Mouse (Mus musculus) layer of hippocampus, adult 9-10 months (tissue): ENCODE data around the gene Dync2li1.
A peak's percentile ranks its signal among the peaks of the same experiment; 100 is the strongest.

Source experiments
- DNase-seq: peaks from one replicate; pipeline ENCODE4 v3.0.0; 2022; ENCODE audit warnings: low spot score

Dync2li1 gene

DNA sequence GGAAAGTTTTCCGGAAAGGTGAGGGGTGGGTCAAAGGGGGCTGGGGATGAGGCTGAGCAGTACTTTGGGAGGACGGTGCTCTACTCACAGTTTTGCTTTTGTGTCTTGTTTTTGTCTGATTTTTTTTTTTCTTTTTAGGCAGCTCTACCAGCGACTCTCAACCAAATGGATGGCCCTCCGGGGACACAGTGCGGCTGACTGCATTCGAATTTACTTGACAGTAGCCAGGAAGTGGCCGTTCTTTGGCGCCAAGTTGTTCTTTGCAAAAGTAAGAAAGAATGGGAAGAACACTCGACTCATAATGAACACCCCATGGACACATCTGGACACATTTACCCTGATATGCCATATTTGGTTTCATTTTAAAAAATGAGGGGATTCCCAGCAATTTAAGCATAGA is 14.8 kb upstream of the Dync2li1 start:
- DNase-seq = no peak

DNA sequence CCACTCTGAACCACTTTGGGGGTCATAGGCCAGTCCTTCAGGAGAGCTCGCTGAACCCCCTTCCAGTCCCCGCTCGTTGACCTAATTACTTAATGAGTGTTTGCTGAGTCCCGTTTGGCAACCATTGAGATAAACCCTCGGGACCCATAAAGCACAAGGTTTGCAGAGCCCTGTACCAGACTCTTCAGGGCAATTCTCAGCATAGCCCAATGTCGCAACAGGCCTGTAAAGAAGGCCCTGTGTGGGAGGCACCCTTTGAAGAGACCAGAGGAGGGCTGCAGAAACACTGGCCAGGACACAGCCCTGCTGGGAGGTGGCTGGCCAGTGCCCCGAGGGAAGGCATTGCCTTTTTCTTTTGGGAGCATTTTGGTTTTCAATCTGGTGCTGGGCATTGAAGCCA is 14.3 kb upstream of the Dync2li1 start:
- DNase-seq = no peak

DNA sequence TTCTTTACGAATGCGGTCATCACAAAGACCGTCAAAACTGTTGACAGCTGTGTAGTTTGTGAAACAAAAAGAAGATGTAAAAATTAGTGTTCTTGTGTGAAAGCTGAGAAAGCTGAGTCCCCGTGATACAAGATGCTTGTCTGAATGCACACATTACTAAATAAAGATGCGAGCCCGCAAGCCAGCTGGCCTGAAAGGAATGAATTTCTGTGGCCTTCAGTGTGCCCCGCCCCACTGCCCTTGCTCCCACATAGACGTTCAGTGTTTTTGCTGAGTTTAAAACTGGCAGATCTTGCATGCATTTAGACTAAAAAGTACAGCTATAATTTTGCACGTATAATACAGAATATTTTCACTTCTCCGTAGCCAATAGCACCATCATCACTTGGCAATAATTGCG is 10.5 kb upstream of the Dync2li1 start:
- DNase-seq = no peak

DNA sequence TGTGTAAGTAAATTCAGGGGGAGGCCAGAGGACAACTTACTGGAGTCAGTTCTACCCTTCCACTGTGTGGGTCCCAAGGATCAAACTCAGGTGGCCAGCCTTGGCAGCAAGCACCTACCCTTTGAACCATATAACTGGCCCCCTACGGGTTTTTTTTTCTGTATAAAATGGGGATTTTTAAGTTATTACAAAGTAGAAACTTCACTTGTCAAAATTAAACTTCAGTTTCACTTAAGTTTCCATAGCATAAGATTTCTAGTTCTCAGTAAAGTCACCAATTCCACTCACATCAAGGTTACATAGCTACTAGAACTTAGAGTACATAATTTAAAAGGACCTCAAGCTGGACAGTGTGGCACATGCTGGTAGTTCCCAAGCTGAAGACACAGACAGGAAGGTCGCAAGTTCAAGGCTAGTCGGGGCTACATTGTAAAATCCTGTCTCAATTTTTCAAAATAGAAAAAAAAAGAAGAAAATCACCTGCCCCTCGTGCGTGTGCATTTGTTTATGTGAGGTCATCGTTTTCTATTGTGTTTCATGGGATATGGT is 9.7 kb upstream of the Dync2li1 start:
- no peak for DNase-seq

DNA sequence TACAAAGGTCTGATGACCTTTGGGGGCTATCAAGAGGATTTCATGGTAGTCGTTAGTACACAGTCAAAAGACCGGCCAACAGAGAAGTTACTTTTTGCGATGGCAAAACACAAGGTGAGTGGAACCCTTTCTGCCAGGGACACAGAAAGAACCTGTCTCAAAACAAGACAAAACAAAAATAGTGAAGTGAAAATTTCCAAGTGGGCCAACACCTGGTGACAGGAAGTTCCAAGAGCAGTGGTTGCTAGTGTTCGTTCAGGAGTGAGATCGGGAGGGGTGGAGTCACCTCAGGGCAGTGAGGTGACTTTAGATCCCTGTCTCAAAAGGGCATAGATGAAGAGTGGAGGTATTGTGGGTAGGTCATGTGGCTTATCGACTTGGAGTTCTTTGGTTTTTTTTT is 8.3 kb upstream of the Dync2li1 start:
- DNase-seq = no peak

DNA sequence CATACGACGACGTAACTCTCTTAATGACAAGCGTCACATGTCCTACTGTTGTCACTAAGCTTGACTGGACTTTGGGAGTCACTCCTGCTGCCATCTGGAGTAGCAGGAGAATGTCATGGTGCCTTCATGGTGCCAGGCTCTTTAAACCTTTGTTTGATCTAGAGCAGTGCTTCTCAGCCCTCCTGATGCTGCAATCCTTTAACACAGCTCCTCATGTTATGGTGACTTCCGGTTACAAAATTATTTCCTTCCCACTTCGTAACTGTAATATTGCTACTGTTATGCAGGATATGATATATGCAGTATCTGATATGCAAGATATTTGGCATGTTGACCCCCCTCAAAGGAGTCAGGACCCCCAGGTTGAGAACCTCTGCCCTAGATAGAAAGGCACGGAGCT is 7.2 kb upstream of the Dync2li1 start:
- DNase-seq = no peak

DNA sequence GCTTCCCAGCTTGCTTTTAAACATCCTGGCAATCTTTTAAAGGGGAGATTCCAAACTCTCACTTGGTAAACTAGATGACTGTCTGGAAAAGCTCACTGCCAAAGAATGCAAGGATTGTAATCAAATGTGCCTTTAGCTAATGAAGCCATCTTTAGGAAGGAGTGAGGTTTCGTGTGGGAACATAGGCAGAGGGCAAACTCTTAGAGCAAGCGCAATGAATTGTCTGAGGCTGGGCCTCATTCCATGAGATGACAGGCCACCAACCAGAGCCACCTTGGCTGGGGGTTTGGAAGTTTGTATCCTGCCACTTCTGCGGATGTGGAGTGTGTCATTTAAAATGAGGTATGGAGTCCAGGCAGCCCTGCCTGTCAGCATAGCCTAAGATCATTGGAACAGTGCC is 6.2 kb upstream of the Dync2li1 start:
- no peak for DNase-seq

DNA sequence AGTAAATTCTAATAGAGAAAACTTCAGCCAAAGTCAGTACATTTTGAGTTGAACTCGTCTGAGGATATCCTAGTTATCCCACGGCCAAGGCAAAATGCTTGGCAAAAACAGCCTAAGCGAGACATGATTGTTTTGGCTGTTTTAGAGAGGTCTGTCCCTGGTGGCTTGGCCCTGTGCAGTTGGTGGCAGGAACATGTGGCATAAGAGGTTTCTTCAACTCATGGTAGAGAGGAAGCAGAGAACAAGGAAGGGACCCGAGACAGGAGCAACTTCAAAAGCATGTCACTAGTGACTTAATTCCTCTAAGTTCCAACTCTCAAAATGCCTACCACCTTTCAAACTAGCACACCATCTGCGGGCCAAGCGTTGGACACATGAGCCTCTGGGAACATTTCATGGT is 5.7 kb upstream of the Dync2li1 start:
- DNase-seq = no peak

DNA sequence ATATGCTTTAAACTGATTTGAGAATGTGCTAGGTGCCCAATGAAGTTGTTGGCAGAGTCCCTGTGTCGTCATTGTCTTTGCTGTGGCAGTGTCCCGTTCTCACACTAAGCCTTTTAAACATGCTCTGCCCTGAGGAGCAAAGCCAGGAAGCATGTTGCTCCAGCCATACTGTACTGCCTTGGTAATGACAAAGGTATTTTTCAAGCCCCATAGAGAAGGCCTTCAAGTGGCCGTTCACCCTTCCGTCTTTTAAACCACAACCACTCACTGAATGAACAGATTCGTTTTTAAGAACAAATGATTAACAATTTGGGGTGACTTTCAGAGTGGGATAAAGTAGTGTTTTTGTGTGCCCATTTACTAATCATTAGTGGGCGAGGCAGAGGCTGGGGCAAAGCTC is 5.1 kb upstream of the Dync2li1 start:
- no peak for DNase-seq

DNA sequence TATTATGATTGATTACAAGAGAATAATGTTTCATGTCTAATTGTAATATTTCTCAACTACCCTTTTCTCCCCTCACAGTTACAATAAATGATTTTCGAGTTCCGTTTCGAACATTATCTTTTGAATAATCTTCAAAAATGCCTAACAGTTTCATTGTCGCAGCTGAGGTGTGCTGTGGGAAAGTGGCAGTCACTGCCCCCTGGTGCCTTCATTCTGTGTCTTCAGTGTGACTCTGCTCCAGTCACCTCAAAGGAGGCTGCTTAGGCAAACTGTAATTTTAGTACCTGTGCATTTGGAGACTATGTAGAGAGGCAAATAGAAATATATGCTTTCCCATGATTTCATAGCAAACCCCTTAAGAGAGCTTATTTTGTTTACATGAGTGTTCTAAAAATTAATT is 4.3 kb upstream of the Dync2li1 start:
- no peak for DNase-seq

DNA sequence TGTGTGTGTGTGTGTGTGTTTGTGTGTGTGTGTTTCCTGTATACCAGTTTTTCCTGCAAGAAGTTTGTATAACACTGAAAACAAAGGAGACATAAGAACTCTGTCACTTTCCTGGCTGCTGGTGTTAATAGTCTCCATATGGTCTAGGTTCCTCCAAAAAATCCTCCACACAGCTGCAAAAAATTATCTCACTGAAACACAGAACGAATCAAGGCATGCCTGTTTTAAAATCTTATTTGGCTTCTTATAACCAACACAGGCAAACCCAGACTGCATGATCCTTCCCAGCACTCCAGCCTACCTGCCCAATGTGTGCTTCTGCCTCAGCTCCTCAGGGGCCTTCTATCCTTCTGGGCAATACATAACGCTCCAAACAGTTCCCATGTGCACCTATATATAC is 3.4 kb upstream of the Dync2li1 start:
- no peak for DNase-seq

DNA sequence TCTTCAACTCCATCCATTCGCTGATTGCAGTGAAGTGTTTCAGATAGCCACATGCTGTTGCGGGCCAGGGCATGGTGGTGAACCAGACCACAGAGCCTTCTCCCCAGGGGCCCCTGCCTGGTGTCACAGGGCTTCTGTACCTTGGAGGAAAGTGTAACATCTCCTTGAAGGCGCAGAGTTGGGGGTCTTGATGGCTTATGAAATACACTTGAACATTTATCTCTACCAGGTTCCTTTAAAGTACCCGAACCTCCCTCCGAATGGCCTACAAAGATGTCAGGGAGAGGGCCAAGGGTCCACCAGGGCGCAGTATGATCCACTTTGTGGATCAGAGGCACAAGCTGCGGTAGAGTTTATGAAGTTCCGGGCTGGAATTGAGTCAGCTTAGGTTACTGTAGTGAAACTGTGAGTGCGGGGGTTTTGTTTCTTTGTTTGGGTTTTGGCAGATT is 585 bp downstream of the Dync2li1 start:
- DNase-seq = no peak

DNA sequence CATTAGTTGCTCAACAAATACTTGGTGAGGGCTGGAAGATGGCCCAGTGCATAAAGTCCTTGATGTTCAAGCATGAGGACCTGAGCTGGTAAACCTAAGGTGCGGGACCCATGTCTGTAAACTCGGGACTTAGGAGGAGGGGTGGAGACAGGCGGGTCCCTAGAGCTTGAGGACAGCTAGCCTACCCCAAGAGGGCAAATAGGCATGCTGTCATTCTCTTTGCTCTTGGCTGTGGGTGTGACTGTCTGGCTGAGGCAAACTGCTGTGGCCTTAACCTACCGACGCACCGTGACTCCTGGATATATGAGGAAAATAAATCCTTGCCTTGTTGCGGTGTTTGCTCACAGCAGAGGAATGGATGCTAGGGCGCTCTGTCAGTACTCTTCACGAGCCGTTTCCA is 1.4 kb downstream of the Dync2li1 start:
- no peak for DNase-seq

DNA sequence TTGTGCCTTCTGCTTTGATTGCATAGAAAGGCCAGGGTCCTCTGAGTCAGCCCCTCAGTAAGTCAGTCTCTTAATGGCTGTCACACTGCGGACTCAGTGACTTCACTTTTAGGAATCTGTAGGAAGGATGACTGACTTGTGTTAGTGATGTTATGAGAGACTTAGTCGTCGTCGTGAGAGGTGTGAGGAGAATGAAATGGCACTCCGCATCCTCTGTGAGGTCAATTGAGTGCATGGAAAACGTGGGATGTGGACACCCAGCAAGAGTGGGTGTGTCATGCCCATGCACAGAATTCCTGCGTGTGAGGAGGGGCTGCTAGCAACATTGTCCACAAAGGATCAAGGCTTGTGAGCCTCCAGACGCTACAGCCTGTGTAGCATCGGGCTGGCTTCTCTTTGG is 2.3 kb downstream of the Dync2li1 start:
- DNase-seq = no peak

DNA sequence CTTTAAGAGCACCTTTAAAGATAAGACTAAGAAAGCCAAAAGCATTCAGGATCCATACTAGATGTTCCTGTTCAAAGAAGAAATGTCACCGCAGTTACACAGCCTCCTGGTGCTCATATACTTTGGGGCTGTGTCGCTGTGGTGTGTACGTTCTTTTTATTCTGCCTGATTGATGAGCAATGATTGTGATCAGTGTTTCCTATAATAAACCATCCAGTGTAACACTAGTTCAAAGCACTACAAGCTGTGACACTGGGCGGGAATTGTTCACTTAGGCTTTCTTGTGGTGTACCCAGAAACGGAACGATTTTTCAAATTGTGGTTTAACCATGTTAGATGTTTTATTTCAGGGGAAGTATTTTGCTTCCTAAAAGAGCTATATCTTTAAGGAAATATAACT is 5.5 kb downstream of the Dync2li1 start:
- no peak for DNase-seq

DNA sequence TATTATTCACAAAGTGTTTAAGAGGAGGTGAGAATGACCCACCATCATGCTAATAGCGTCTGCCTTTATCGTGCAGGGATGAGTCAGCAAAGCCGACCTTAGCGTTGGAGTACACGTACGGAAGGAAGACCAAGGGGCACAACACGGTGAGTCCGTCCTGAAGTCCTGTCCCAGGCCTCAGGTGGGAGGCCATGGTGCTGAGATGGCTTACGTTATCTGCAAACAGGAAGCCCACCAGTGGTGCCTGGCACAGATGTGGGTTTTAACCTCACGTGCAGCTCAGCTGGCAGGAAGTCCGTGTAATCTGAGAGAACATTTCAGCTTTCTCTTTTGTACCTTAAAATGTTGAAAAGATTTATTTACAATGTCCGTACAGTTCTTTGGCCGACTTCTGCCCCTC is 7.1 kb downstream of the Dync2li1 start:
- DNase-seq = no peak

DNA sequence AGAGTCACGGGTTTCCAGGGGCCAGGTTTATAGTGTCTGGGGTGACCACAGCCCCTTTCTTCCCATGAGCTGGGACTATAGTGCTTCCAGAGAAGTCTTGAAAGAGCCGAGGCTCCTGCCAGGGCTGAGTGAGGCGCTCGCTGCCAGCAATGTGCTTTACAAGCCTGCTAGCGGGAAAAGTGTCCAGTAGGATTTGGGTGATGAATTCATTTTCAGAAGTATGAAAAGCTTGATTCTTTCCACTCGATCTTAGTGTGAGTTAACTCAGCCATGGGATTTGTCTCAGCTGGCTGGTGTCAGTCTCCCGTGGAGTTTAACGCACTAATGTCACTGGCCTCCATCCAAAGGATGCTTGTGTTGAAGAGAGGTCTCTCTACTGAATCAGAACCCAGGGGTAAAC is 10.0 kb downstream of the Dync2li1 start:
- no peak for DNase-seq

DNA sequence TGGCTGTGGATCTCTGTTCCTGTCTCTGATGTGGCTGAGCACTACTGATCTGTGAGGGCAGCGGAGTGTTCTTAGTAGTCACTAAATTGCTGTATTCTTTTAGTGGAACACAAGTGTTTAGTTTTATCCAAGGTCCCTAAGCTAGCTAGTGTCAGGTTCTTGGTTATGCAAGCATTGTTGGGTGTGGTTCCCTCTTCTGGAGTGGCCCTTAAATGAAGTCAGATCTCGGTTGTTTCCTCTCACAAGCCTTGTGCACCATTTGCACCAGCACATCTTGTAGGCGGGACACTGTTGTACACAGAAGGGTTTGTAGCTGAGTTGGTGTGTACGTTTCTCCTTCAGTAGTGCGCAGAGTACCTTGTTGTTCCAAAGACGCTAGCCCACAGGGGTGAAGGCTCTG is 11.7 kb downstream of the Dync2li1 start:
- DNase-seq = no peak

DNA sequence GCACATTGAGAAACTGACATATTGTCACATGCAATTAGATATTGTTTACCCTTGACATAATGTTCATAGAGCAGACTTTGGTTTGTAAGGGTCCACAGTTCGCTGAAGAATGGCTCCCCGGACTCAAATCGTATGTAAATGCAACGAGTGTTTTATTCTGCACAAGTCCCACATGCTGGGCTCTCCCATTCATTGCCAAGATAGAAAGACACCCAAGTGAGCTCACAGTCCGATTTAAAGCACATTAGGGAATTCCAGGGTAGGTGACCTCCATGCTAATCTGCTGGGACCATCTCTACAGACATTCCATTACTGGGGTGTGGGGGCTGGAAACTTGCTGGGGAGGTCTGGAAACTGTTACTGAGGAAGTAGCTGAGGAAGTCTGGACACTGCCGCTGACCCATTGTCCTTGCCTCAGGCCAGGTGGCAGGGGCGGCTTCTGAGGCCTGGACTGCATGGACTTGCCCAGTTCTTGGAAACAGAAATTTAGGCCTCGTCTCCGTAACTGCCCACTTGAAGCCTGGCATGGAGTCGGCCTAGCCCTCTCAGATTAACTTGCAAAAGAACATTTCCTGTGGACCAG is 13.6 kb downstream of the Dync2li1 start:
- no peak for DNase-seq

DNA sequence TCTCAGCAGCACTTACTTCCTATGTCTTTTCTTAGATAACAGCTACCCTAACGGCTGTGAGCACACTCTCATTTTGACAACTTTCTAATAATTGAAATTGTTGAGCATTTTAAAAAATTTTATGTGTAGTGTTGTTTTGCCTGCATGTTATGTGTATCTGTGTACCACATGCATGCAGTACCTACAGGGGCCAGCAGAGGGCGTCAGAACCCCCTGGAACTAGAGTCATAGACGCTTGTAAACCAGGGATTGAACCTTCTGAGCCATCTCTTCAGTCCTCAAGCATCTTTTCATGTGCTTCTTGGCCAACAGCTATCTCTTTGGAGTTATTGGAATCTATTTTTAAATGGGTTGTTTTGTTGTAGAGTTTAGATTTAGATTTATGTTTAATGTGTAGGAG is 15.6 kb downstream of the Dync2li1 start:
- DNase-seq = peak; percentile 30

DNA sequence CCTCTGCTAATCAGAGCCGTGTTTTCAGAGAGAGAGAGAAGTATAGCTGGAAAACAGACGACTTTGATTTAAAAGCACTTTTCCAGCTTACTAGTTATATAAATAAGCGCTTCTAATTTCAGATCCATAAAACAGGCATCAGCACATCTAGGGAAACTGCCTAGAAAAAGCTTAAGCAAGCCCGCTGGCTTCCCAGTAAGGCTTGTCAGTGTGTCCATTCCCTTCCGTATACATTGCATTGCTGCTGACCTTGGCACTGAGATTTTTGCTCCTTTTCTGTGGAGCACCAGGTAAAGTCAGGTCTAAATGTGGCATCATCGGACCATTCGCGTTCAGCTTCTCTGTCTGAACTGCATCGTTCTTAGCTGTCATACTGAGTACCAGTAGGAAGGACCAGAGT is 16.0 kb downstream of the Dync2li1 start:
- no peak for DNase-seq

DNA sequence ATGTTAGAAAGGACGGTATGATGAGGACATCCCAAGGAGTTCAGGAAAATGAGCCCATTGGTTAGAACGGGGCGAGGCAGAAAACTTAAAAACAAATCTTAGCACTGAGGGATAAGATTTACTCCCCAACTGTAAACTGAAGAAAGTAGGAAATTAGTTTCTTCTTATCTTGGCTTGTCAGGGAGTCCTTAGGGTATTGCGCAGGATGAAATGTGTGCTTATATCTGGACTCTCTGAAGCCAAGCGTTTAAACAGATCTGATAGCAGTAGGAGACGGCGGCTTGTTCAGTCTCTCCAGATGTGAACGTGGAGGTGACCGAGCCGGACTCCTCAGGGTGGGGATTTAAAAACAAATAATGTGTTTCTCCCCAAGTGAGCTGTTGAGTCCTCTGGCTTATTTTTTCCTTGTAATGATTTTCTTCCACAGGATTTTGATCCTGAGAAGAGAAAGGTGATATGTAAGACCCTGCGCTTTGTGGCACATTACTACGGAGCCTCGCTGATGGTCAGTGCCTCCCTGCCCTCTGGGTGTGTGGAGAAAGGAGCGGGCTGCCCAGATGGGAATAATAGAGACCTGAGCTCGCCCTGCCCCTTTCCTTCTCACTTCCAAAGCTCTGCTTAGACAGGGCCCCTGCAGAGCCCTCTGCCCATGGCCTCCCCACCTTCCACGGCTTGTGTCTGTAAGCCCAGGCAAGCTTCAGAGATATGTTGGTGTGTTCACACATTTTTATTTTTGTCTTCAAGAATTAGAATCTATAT is 18.2 kb downstream of the Dync2li1 start:
- no peak for DNase-seq

DNA sequence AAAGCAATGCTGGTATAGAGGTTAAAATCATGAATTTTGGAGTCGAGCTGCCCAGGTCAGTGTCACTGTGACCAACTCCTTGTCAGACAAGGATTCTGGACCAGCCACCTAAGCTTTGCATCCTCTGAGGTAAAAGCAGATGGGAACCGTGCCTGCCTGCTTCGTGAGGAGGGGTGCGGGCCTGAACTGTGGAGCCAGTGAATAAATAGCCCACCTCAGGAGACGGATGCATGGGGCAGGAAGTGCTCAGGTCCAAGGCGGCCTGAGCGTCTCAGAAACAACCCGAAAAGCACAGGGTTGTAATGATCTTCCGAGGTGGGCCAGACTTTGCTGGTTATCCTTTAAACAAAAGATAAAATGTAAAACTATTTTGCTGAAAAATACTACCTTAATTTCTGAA is 18.8 kb downstream of the Dync2li1 start:
- no peak for DNase-seq

DNA sequence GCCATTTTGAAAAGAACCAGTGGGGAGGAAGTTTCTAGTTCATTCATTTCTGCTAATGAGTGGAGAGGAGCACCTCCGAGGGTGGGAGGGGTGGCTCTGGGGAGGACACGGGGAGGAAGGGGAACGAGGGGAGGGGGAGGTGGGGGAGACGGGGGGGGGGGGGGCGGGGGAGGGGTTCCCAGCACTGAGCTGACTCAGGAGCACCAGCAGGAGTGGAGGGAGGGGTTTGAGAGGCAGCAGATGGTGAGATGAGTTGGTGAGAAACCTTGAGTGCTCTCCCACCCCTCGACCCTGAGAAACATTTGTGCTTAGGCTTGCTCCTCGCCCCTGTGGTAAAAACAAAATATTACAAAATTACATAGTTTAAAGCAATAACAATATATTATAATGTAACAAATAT is 19.6 kb downstream of the Dync2li1 start:
- no peak for DNase-seq
